Mouse (Mus musculus) olfactory bulb, adult 2 months (tissue): ENCODE measurements at regions not wholly inside any gene's neighbourhood (a gene's known extent, or its start where the extent isn't known, plus 50 kb on each side); places are given as distances from the start of the nearest gene placed in this dataset.

ENCODE experiments used
- H3K27ac ChIP-seq: fragments of 200-500 bp; 2 replicates; pipeline ENCODE4 v1.5.1; 2012; ENCODE audit warnings: low read depth, low read length; ENCODE audit not compliant: insufficient read depth
- H3K4me1 ChIP-seq: fragments of 200-500 bp; 2 replicates; pipeline ENCODE4 v1.6.1; 2012; ENCODE audit warnings: low read length; ENCODE audit not compliant: control insufficient read depth, insufficient read depth
- H3K4me3 ChIP-seq: fragments of 200-500 bp; 2 replicates; pipeline ENCODE4 v1.5.1; 2012; ENCODE audit warnings: mild to moderate bottlenecking, low read depth, low read length, moderate library complexity; ENCODE audit not compliant: insufficient read depth
- CTCF ChIP-seq: fragments of 200-500 bp; IDR thresholded peaks from 2 replicates; pipeline ENCODE4 v1.5.1; 2012; ENCODE audit warnings: low read depth, mild to moderate bottlenecking, low read length, moderate library complexity; ENCODE audit not compliant: insufficient read depth
- POLR2A ChIP-seq: fragments of 200-500 bp; IDR thresholded peaks from 2 replicates; pipeline ENCODE4 v1.6.1; 2012; ENCODE audit warnings: mild to moderate bottlenecking, low read depth, low read length, moderate library complexity; ENCODE audit not compliant: insufficient read depth
- WGBS: fragments of 180-500 bp; shearing (Covaris S2); methylation state at CpG from one replicate; pipeline ENCODE4 v1.1.7; 2018; 5-methylcytosine and 5-hydroxymethylcytosine counted together

DNA sequence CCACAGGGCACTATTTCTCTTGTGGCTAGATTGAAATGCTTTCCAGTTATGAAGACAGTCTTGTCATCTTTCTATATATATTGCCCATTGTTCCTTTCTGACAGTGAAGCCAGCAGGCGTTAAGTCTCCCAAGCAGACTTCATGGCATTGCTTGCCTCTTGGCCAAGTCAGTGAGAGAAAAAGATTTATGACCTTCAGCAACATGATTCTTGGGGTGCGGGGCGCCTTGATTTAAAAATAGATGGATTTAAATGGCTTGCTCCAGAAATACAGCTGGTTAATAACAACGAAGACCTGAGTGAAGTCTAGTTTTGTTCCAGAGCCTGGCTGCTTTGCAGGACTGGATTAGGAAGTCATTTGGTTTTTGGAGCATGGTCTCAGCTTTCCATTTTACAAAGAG lies 475.2 kb upstream of the Gm26657 start:
- no peaks in the 10 kb centered on the region for H3K4me1 ChIP-seq
- TF ChIP-seq POLR2A = no peak
- TF ChIP-seq CTCF = no peak
- no peak overlapping the region for H3K27ac ChIP-seq
- WGBS = 73% methylated on average over 4 of the region's 4 CpGs
- no peak overlapping the region for H3K4me3 ChIP-seq

DNA sequence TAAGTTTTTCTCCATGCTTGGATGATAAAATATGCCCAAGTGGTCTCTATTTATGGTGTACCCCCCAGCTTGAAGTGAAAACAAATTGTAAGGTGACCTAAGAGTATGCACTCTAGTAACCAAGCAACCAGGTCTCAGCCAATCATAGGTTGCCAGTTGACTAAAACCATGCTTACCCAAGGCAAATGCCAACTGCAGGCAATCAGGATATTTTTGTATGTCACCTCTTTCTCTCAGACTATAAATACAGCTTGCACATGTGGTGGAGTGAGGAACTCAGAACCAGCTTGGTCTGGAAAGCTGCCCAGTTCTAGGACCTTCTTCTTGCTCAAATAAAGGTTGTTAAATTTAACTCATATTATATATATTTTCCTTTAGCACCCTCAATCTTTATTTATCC lies 476.0 kb upstream of the Gm26657 start:
- H3K4me3 ChIP-seq = no peak overlapping the region
- no peak for TF ChIP-seq CTCF
- no peak overlapping the region for H3K27ac ChIP-seq
- no peaks in the 10 kb centered on the region for H3K4me1 ChIP-seq

DNA sequence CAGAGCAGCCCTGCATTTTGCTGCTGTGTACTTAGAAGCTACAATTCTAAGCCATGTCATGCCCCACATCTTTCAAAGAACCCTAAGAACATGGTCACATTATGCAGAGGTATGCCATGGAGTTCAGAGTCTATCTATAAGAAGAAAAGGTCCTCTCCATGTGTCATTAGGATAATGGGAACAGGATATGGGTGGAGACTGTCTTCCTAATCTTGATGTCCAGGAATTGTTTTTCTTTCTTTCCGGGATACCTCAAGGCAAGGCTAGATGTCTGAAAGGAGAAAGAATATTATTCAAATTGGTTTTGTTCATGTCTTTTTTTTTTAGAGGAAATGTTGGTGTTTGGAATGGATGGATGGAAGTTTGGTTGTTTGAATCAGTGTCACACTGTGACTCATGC lies 477.3 kb upstream of the Gm26657 start:
- Histone ChIP-seq H3K4me3 (no peak overlapping the region), H3K27ac (no peak overlapping the region), H3K4me1 (no peaks in the 10 kb centered on the region)
- TF ChIP-seq POLR2A = no peak
- TF ChIP-seq CTCF = no peak
- 90% methylated on average over 1 of the region's 1 CpGs for WGBS

DNA sequence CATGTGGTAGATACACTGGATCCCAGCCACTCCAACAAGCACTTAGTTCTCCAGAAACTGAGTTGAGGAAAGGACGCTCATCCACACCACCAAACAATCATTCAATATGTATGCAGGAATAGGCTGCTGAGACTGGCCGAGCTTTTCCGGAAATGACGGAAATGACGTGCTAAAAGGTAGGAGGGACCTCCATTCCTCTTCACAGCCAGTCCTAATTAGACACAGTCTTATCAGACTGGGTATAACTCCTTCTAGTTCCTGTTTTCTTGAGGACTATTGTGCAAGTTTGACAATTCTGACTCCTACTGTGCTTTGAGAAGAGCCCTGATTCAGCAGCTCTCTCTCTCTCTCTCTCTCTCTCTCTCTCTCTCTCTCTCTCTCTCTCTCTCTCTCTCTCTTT lies 477.9 kb upstream of the Gm26657 start:
- H3K4me3 ChIP-seq = no peak overlapping the region
- 84% methylated on average over 5 of the region's 5 CpGs for WGBS
- H3K27ac ChIP-seq = no peak overlapping the region
- no peak for TF ChIP-seq POLR2A
- TF ChIP-seq CTCF = no peak
- no peaks in the 10 kb centered on the region for H3K4me1 ChIP-seq

DNA sequence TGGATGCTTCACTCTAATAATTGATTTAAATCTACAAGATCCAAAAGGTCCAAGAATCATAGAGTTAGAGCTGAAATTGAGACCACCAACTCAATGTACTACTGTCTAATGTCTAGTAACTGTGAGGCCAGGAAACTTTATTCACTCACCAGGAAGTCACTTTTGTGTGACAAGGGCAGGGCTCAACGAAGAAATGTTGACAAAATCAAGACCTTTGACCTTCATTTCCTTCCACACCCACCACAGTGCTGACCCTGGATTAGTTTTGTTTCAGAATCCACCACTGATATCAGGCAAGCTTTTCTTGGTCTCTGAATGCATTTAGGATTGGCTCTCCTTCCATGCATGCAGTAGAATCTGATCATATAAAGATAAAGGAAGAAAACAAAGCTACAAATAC lies 487.5 kb upstream of the Gm26657 start:
- WGBS = 51% methylated on average over 1 of the region's 1 CpGs
- Histone ChIP-seq H3K4me1 (no peaks in the 10 kb centered on the region), H3K27ac (no peak overlapping the region), H3K4me3 (no peak overlapping the region)
- TF ChIP-seq POLR2A = no peak
- no peak for TF ChIP-seq CTCF

DNA sequence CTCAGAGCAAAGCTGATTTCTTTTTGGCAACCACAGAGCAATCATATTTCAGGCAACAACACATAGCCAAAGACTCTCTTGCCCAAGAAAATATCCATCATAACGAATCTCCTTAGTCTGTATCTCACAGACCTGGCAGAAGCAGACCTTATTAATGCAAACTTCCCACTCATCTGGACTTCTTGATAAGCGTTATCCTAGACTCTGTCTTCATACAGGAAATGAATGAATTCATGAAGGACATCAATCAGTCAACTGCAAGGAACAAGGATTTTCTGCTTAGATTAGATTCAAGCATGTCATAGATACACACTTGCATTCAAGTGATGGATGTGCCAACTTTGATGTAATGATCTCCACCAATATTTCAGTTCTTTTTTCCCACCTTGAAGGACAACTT lies 488.1 kb upstream of the Gm26657 start:
- Histone ChIP-seq H3K27ac (no peak overlapping the region), H3K4me1 (no peaks in the 10 kb centered on the region), H3K4me3 (no peak overlapping the region)
- TF ChIP-seq CTCF (no peak), POLR2A (no peak)
- 93% methylated on average over 2 of the region's 2 CpGs for whole genome bisulfite sequencing

DNA sequence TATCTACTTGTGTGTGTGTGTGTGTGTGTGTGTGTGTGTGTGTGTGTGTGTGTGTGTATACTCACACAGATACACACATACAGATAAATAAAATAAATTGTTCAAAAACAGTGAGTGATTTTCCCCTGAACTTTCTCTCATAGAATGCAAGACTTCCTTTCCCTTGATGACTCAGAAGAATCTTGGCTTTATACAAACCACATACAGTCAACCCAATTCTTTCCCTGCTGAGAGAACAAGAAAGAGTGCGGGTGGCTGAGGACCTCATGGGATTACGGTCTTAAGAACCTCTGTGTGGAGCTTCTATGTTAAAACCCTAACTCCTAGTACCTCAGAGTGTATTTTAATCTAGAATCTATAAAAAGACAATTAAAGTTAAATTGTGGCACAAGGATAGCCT lies 489.3 kb upstream of the Gm26657 start:
- H3K4me3 ChIP-seq = no peak overlapping the region
- TF ChIP-seq CTCF (no peak), POLR2A (no peak)
- WGBS = 89% methylated on average over 2 of the region's 2 CpGs

DNA sequence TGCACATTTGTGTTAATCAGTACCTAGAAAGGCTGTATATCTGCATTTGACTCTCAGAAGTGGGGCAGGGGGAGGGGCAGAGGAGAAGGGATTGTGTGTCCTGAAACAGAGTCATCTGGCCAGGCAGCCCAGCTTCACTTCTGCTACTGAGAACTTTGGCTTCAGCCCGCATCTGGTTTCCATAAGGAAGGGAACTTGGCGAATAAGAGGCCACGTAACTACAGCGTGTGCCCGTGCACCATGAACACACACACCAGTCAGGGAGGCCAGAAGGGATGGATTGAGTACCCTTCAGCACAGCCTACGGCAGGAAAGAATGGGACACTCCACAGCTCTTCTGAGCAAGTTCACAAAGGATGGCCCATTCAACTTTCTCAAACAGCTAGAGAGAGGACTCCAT lies 496.0 kb upstream of the Gm26657 start:
- Histone ChIP-seq H3K27ac (no peak overlapping the region), H3K4me1 (no peaks in the 10 kb centered on the region), H3K4me3 (no peak overlapping the region)
- TF ChIP-seq POLR2A (no peak), CTCF (no peak)
- WGBS = 85% methylated on average over 6 of the region's 6 CpGs

More for the DNA sequence above, 489.3 kb upstream of the Gm26657 start:
- Histone ChIP-seq H3K27ac (no peak overlapping the region), H3K4me1 (no peaks in the 10 kb centered on the region)

DNA sequence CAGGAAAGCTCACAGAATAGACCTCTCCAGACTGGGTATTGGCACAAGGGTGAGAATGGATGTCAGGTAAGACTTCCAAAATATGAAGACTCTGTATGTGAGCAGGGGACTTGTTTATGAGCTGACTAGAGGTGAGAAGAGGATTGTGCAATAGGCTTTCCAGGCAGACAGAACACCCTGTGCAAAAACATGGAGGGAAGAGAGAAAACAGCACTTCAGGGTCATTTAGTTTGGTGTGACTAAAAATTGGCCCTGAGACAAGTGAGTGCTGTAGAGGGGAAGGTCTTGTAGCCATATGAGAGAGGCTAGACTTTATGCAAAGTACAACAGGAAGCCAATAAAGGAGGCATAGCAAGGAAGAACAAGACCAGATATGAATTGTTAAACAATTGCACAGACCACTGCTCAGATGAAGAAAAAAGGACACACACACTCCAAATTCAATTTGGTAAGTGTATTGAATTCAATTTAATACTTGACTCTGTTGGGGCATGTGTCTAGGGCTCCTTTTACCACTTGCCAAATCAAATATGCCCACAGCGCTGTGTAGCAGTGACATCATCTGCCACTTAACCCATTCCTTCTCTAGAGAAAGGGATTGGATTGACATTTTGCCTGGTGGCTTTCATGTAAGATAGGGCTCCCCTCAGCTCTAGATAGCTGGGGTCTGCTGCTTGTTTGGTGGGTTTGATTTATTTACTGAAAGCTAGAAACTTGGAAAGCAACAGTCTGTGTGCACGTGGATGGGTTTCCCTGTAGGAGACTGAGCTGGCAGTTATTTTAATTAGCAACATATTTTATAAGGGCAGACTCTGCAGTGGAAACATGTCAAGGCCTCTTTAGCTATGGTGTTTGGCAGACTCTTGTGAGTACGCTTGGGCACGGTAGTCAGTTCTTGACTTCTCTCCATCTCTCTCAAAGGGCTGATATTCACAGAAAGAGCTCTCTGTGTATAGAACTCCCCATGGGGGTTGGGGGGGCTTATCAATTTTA lies 501.1 kb upstream of the Gm26657 start:
- 65% methylated on average over 4 of the region's 4 CpGs for WGBS
- H3K4me3 ChIP-seq = no peak overlapping the region
- TF ChIP-seq POLR2A (no peak), CTCF (no peak)
- no peak overlapping the region for H3K27ac ChIP-seq
- H3K4me1 ChIP-seq = no peaks in the 10 kb centered on the region
